Mouse (Mus musculus): ENCODE data around the gene Apom. TPM values are rescaled to one million over a fixed set of nuclear protein-coding genes. Genes with fewer than 3 reads are reported as not detected.
"Not testable (repeated sequence)": the region's sequence is repeated elsewhere in the genome, so short reads cannot be mapped to it uniquely, and the experiment has no call there.

Gene Apom
- polyA plus RNA-seq, 1 experiment from 2014 or later: 1.5 TPM

- peaks cover 12% of the 10 kb centered on the region; the same call in 1 of the 2 replicates for H3K4me1 ChIP-seq (ENCODE audit: control insufficient read depth, insufficient read depth, low read length)
- ATAC-seq (ENCODE audit: insufficient number of reproducible peaks, low FRiP score, low TSS enrichment, low read depth): no peak
- H3K27me3 ChIP-seq (ENCODE audit: control insufficient read depth, insufficient read depth, low read length): no peaks in the 10 kb centered on the region
- peak overlapping the region; percentile 66 for H3K4me3 ChIP-seq (ENCODE audit: low read depth, low read length)
- 73% methylated on average over 13 of the region's 13 CpGs for WGBS
- H3K36me3 ChIP-seq (ENCODE audit: control insufficient read depth, insufficient read depth, low read length): 0 out of 2 replicates have a peak, but pooled peaks cover 3% of the 10 kb centered on the region
- H3K27ac ChIP-seq (replicated peaks; ENCODE audit: low read depth, low read length): no peak overlapping the region
- H3K9ac ChIP-seq (ENCODE audit: low read length): no peak overlapping the region
- DNase-seq (ENCODE audit: low spot score): no peak
- peak overlapping the region; percentile 81 for H3K4me2 ChIP-seq (ENCODE audit: low read depth, severe bottlenecking)
- H3K9me3 ChIP-seq (ENCODE audit: control insufficient read depth, low read length): no peaks in the 10 kb centered on the region
Measured at GRCm38 (mm10) chr17:35127017-35127416, 4.8 kb downstream of the Apom start.

GRCm38 (mm10) chr17:35126206-35126611, 5.6 kb downstream of the Apom start, which contains the start of gene D17H6S53E:
Gene D17H6S53E (plus strand): TSS chr17:35126373.
- H3K9ac ChIP-seq (ENCODE audit: low read length): peak within 1 kb of the TSS; percentile 84
- H3K36me3 ChIP-seq (ENCODE audit: control insufficient read depth, insufficient read depth, low read length): 0 out of 2 replicates have a peak, but pooled peaks cover 3% of the 10 kb centered on the region
- peaks cover 12% of the 10 kb centered on the region; the same call in 1 of the 2 replicates for H3K4me1 ChIP-seq (ENCODE audit: control insufficient read depth, insufficient read depth, low read length)
- WGBS: under 1% methylated on average over 33 of the region's 36 CpGs
- H3K27me3 ChIP-seq (ENCODE audit: control insufficient read depth, insufficient read depth, low read length): no peaks in the 10 kb centered on the region
- peak; percentile 80 for DNase-seq (ENCODE audit: low spot score)
- H3K4me3 ChIP-seq (ENCODE audit: low read depth, low read length): peak within 1 kb of the TSS; percentile 66
- H3K27ac ChIP-seq (replicated peaks; ENCODE audit: low read depth, low read length): peak within 1 kb of the TSS; percentile 47; the same call in 1 of the 2 replicates
- peak within 1 kb of the TSS; percentile 81 for H3K4me2 ChIP-seq (ENCODE audit: low read depth, severe bottlenecking)
- ATAC-seq (ENCODE audit: insufficient number of reproducible peaks, low FRiP score, low TSS enrichment, low read depth): 0 out of 2 replicates have a peak, but pooled peaks have one; percentile 15
- H3K9me3 ChIP-seq (ENCODE audit: control insufficient read depth, low read length): no peaks in the 10 kb centered on the region

- H3K4me1 ChIP-seq (ENCODE audit: control insufficient read depth, insufficient read depth, low read length): peaks cover 12% of the 10 kb centered on the region; the same call in 1 of the 2 replicates
- no peaks in the 10 kb centered on the region for H3K27me3 ChIP-seq (ENCODE audit: control insufficient read depth, insufficient read depth, low read length)
- no peak for ATAC-seq (ENCODE audit: insufficient number of reproducible peaks, low FRiP score, low TSS enrichment, low read depth)
- H3K4me2 ChIP-seq (ENCODE audit: low read depth, severe bottlenecking): peak overlapping the region; percentile 81
- 0 out of 2 replicates have a peak, but pooled peaks cover 3% of the 10 kb centered on the region for H3K36me3 ChIP-seq (ENCODE audit: control insufficient read depth, insufficient read depth, low read length)
- H3K9ac ChIP-seq (ENCODE audit: low read length): peak overlapping the region; percentile 84; the same call in 1 of the 2 replicates
- H3K9me3 ChIP-seq (ENCODE audit: control insufficient read depth, low read length): no peaks in the 10 kb centered on the region
- no peak overlapping the region for H3K27ac ChIP-seq (replicated peaks; ENCODE audit: low read depth, low read length)
- WGBS: 29% methylated on average over 6 of the region's 6 CpGs
- DNase-seq (ENCODE audit: low spot score): no peak
- peak overlapping the region; percentile 66 for H3K4me3 ChIP-seq (ENCODE audit: low read depth, low read length)
Measured at GRCm38 (mm10) chr17:35125578-35125977, 6.3 kb downstream of the Apom start.

- DNase-seq (ENCODE audit: low spot score) (no peak), ATAC-seq (ENCODE audit: insufficient number of reproducible peaks, low FRiP score, low TSS enrichment, low read depth) (no peak)
- Histone ChIP-seq H3K4me1 (ENCODE audit: control insufficient read depth, insufficient read depth, low read length) (peaks cover 16% of the 10 kb centered on the region; the same call in 1 of the 2 replicates), H3K36me3 (ENCODE audit: control insufficient read depth, insufficient read depth, low read length) (0 out of 2 replicates have a peak, but pooled peaks cover 3% of the 10 kb centered on the region), H3K27me3 (ENCODE audit: control insufficient read depth, insufficient read depth, low read length) (no peaks in the 10 kb centered on the region), H3K9me3 (ENCODE audit: control insufficient read depth, low read length) (no peaks in the 10 kb centered on the region), H3K4me2 (ENCODE audit: low read depth, severe bottlenecking) (no peak overlapping the region), H3K9ac (ENCODE audit: low read length) (no peak overlapping the region), H3K4me3 (ENCODE audit: low read depth, low read length) (no peak overlapping the region), H3K27ac (replicated peaks; ENCODE audit: low read depth, low read length) (no peak overlapping the region)
- WGBS: 90% methylated on average over 1 of the region's 1 CpGs
Measured at GRCm38 (mm10) chr17:35125081-35125480, 6.8 kb downstream of the Apom start.

- not testable (repeated sequence) for ATAC-seq (ENCODE audit: insufficient number of reproducible peaks, low FRiP score, low TSS enrichment, low read depth); H3K27ac ChIP-seq (replicated peaks; ENCODE audit: low read depth, low read length); H3K4me2 ChIP-seq (ENCODE audit: low read depth, severe bottlenecking); H3K27me3 ChIP-seq (ENCODE audit: control insufficient read depth, insufficient read depth, low read length); DNase-seq (ENCODE audit: low spot score); H3K9ac ChIP-seq (ENCODE audit: low read length); H3K4me3 ChIP-seq (ENCODE audit: low read depth, low read length); H3K36me3 ChIP-seq (ENCODE audit: control insufficient read depth, insufficient read depth, low read length); H3K9me3 ChIP-seq (ENCODE audit: control insufficient read depth, low read length)
- 92% methylated on average over 12 of the region's 12 CpGs for WGBS
- H3K4me1 ChIP-seq (ENCODE audit: control insufficient read depth, insufficient read depth, low read length): peaks cover 19% of the 10 kb centered on the region; the same call in 1 of the 2 replicates
Measured at GRCm38 (mm10) chr17:35124261-35124896, 7.5 kb downstream of the Apom start.

GRCm38 (mm10) chr17:35123287-35123686, 8.6 kb downstream of the Apom start:
- not testable (repeated sequence) for H3K27me3 ChIP-seq (ENCODE audit: control insufficient read depth, insufficient read depth, low read length); H3K9ac ChIP-seq (ENCODE audit: low read length); DNase-seq (ENCODE audit: low spot score); H3K4me2 ChIP-seq (ENCODE audit: low read depth, severe bottlenecking); H3K4me3 ChIP-seq (ENCODE audit: low read depth, low read length); H3K9me3 ChIP-seq (ENCODE audit: control insufficient read depth, low read length); H3K27ac ChIP-seq (replicated peaks; ENCODE audit: low read depth, low read length); ATAC-seq (ENCODE audit: insufficient number of reproducible peaks, low FRiP score, low TSS enrichment, low read depth); H3K36me3 ChIP-seq (ENCODE audit: control insufficient read depth, insufficient read depth, low read length)
- peaks cover 19% of the 10 kb centered on the region; the same call in 1 of the 2 replicates for H3K4me1 ChIP-seq (ENCODE audit: control insufficient read depth, insufficient read depth, low read length)
- 91% methylated on average over 9 of the region's 9 CpGs for WGBS

GRCm38 (mm10) chr17:35121871-35122303, 10.0 kb downstream of the Apom start, which contains the start of gene Csnk2b:
Gene Csnk2b (minus strand): TSS chr17:35122053.
- H3K36me3 ChIP-seq (ENCODE audit: control insufficient read depth, insufficient read depth, low read length): peaks cover 17% of the 10 kb centered on the region
- peak within 1 kb of the TSS; percentile 36; the same call in 1 of the 2 replicates for H3K27ac ChIP-seq (replicated peaks; ENCODE audit: low read depth, low read length)
- peak within 1 kb of the TSS; percentile 98 for H3K4me2 ChIP-seq (ENCODE audit: low read depth, severe bottlenecking)
- H3K27me3 ChIP-seq (ENCODE audit: control insufficient read depth, insufficient read depth, low read length): no peaks in the 10 kb centered on the region
- H3K4me1 ChIP-seq (ENCODE audit: control insufficient read depth, insufficient read depth, low read length): peaks cover 16% of the 10 kb centered on the region; the same call in 1 of the 2 replicates
- no peaks in the 10 kb centered on the region for H3K9me3 ChIP-seq (ENCODE audit: control insufficient read depth, low read length)
- WGBS: under 1% methylated on average over 19 of the region's 19 CpGs
- ATAC-seq (ENCODE audit: insufficient number of reproducible peaks, low FRiP score, low TSS enrichment, low read depth): peak; percentile 18; the same call in 1 of the 2 replicates
- peak; percentile 66 for DNase-seq (ENCODE audit: low spot score)
- peak within 1 kb of the TSS; percentile 82 for H3K4me3 ChIP-seq (ENCODE audit: low read depth, low read length)
- H3K9ac ChIP-seq (ENCODE audit: low read length): peak within 1 kb of the TSS; percentile 94

GRCm38 (mm10) chr17:35121143-35121799, 10.6 kb downstream of the Apom start, which contains the start of gene Gpank1:
Gene Gpank1 (plus strand): TSS chr17:35121455.
- Histone ChIP-seq H3K4me3 (ENCODE audit: low read depth, low read length) (peak within 1 kb of the TSS; percentile 82), H3K9me3 (ENCODE audit: control insufficient read depth, low read length) (no peaks in the 10 kb centered on the region), H3K27ac (replicated peaks; ENCODE audit: low read depth, low read length) (peak within 1 kb of the TSS; percentile 36; the same call in 1 of the 2 replicates), H3K36me3 (ENCODE audit: control insufficient read depth, insufficient read depth, low read length) (peaks cover 19% of the 10 kb centered on the region), H3K4me1 (ENCODE audit: control insufficient read depth, insufficient read depth, low read length) (peaks cover 11% of the 10 kb centered on the region; the same call in 1 of the 2 replicates), H3K27me3 (ENCODE audit: control insufficient read depth, insufficient read depth, low read length) (no peaks in the 10 kb centered on the region), H3K4me2 (ENCODE audit: low read depth, severe bottlenecking) (peak within 1 kb of the TSS; percentile 98), H3K9ac (ENCODE audit: low read length) (peak within 1 kb of the TSS; percentile 94)
- DNase-seq (ENCODE audit: low spot score) (peak; percentile 98), ATAC-seq (ENCODE audit: insufficient number of reproducible peaks, low FRiP score, low TSS enrichment, low read depth) (peak; percentile 91)
- WGBS: under 1% methylated on average over 50 of the region's 50 CpGs
